Mouse (Mus musculus) midbrain, embryonic 10.5 days (tissue): ENCODE results near the gene Gm12184. TPM values are rescaled to one million over a fixed set of nuclear protein-coding genes. Genes with fewer than 3 reads are reported as not detected.
"Not testable (repeated sequence)": the region's sequence is repeated elsewhere in the genome, so short reads cannot be mapped to it uniquely, and the experiment has no call there.

Experiments used
- DNase-seq: peaks from one replicate; pipeline ENCODE4 v3.0.0-alpha.2; 2017; ENCODE audit warnings: low spot score
- H3K27ac ChIP-seq: fragments of 300-500 bp; sonication (generic); replicated peaks from 2 replicates; pipeline ENCODE4 v1.5.1; 2016; ENCODE audit warnings: mild to moderate bottlenecking
- H3K27me3 ChIP-seq: fragments of 300-500 bp; sonication (generic); 2 replicates; pipeline ENCODE4 v1.6.1; 2016; ENCODE audit warnings: low read depth, mild to moderate bottlenecking; ENCODE audit not compliant: poor library complexity, severe bottlenecking
- H3K36me3 ChIP-seq: fragments of 300-500 bp; sonication (generic); 2 replicates; pipeline ENCODE4 v1.6.1; 2016; ENCODE audit warnings: mild to moderate bottlenecking, moderate library complexity
- H3K4me1 ChIP-seq: fragments of 300-500 bp; sonication (generic); 2 replicates; pipeline ENCODE4 v1.6.1; 2016
- H3K4me3 ChIP-seq: fragments of 300-500 bp; sonication (generic); 2 replicates; pipeline ENCODE4 v1.5.1; 2016; ENCODE audit warnings: mild to moderate bottlenecking, moderate library complexity
- H3K9me3 ChIP-seq: fragments of 300-500 bp; sonication (generic); replicated peaks from 2 replicates; pipeline ENCODE4 v1.6.1; 2016; ENCODE audit warnings: mild to moderate bottlenecking
- WGBS: fragments of 180-500 bp; shearing (Covaris S2); methylation state at CpG from one replicate; pipeline ENCODE4 v1.1.7; 2016; 5-methylcytosine and 5-hydroxymethylcytosine counted together
- polyA plus RNA-seq: library from polyadenylated mRNA; unstranded; fragments of >200 nt; fragmentation: Nextera tagmentation; extraction: Ambion mirVana; gene quantifications from 2 replicates; pipeline ENCODE4 v1.2.1, GENCODE M21; 2016

Gm12184 gene
- polyA plus RNA-seq, 1 experiment from 2014 or later: 2.1 TPM

- Histone ChIP-seq H3K4me1 (peaks cover 11% of the 10 kb centered on the region), H3K27ac (no peak overlapping the region), H3K9me3 (peaks cover 5% of the 10 kb centered on the region; the same call in 1 of the 2 replicates), H3K27me3 (peaks cover 28% of the 10 kb centered on the region), H3K4me3 (no peak overlapping the region), H3K36me3 (no peaks in the 10 kb centered on the region)
- WGBS: 81% methylated on average over 2 of the region's 2 CpGs
- no peak for DNase-seq
These were observed 3.8 kb upstream of the Gm12184 start for GRCm38 (mm10) chr11:48830279-48830678.

DNA sequence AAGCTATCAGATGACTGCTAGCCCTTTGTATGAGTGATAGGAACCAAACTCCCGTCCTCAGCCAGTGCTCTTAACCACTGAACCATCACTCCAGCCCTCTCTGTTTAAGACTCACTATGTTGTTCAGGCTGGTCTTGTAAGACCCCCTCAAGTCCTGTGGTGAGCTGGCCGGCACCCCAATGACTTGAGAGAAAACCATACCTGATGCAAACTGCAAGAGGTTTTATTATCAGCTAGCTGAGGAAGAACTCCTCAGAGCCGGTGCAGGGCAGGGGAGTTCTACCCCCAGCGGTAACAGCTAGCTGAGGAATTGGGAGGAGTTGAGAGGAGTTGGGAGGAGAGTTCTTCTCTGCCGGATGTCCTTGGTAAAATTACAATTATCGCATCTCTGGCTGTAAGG lies 1.5 kb upstream of the Gm12184 start:
- Histone ChIP-seq H3K4me1 (peaks cover 20% of the 10 kb centered on the region), H3K36me3 (no peaks in the 10 kb centered on the region), H3K27me3 (peaks cover 40% of the 10 kb centered on the region), H3K27ac (no peak overlapping the region), H3K4me3 (0 out of 2 replicates have a peak overlapping the region, but pooled peaks have one; percentile 12), H3K9me3 (peaks cover 5% of the 10 kb centered on the region; the same call in 1 of the 2 replicates)
- DNase-seq: no peak
- WGBS: 79% methylated on average over 6 of the region's 6 CpGs

- H3K27me3 ChIP-seq: peaks cover 40% of the 10 kb centered on the region
- H3K4me3 ChIP-seq: peak overlapping the region; percentile 50
- H3K4me1 ChIP-seq: peaks cover 23% of the 10 kb centered on the region
- peak; percentile 43 for DNase-seq
- H3K36me3 ChIP-seq: no peaks in the 10 kb centered on the region
- H3K27ac ChIP-seq: peak overlapping the region; percentile 75
- WGBS: 2% methylated on average over 6 of the region's 6 CpGs
- H3K9me3 ChIP-seq: peaks cover 5% of the 10 kb centered on the region; the same call in 1 of the 2 replicates
These were observed 269 bp upstream of the Gm12184 start for GRCm38 (mm10) chr11:48826752-48827096.

DNA sequence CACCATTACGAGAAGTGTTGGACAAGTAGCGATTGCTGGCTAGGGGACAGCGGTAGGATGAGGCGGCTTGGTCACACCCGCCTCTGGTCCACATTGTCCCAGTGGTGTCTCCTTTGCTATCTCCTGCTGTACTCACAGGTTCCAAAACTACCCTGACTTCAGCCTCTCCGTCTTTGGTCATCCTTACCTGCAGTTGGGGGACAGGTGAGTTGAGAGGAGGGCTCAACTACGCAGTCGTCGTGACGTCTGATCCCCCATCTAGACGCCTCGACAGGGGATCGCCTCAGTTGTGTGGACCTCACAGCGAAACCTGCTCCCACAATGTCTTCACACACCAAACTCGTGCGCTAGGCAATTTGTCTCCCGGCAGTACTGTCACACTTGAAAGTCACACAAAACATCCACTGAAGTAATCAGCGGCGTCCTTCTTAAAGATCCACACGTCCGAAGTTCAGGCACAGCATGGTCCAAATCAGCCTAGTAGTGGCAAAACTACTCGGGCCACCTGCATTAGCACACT lies 2.1 kb downstream of the Gm12184 start:
- Histone ChIP-seq H3K4me3 (peak overlapping the region; percentile 53), H3K27me3 (peaks cover 32% of the 10 kb centered on the region), H3K36me3 (no peaks in the 10 kb centered on the region), H3K4me1 (peaks cover 23% of the 10 kb centered on the region), H3K27ac (no peak overlapping the region), H3K9me3 (peaks cover 5% of the 10 kb centered on the region; the same call in 1 of the 2 replicates)
- WGBS: 5% methylated on average over 22 of the region's 22 CpGs
- DNase-seq: no peak

DNA sequence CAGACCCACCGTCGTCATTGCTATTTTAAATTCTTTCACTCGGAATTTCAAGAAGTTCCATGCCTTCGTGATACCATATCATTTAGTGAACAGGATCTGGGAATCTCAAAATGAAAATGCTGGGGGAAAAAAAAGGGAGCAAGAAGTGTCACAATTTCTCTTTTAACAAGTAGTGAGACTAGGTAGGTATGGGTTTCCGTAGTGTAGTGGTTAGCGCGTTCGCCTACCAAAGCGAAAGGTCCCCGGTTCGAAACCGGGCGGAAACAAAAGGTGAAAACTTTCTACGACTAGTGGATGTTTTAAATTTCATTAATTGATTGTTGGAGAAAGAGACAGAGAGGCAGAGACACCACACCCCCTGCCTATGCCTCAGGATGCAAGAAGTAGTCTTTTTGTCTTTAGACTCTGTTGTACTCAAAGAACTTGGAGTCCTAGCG lies 2.9 kb downstream of the Gm12184 start:
- WGBS: under 1% methylated on average over 15 of the region's 15 CpGs
- peak overlapping the region; percentile 53 for H3K4me3 ChIP-seq
- DNase-seq: peak; percentile 73
- H3K27ac ChIP-seq: no peak overlapping the region
- peaks cover 23% of the 10 kb centered on the region for H3K4me1 ChIP-seq
- no peaks in the 10 kb centered on the region for H3K36me3 ChIP-seq
- peaks cover 5% of the 10 kb centered on the region; the same call in 1 of the 2 replicates for H3K9me3 ChIP-seq
- peaks cover 28% of the 10 kb centered on the region for H3K27me3 ChIP-seq

- Histone ChIP-seq H3K9me3 (peaks cover 4% of the 10 kb centered on the region; the same call in 1 of the 2 replicates), H3K27ac (no peak overlapping the region), H3K4me3 (peak overlapping the region; percentile 53), H3K4me1 (peaks cover 23% of the 10 kb centered on the region), H3K36me3 (no peaks in the 10 kb centered on the region), H3K27me3 (peaks cover 24% of the 10 kb centered on the region)
- no peak for DNase-seq
- WGBS: 35% methylated on average over 14 of the region's 14 CpGs
These were observed 3.5 kb downstream of the Gm12184 start for GRCm38 (mm10) chr11:48822768-48823512.

DNA sequence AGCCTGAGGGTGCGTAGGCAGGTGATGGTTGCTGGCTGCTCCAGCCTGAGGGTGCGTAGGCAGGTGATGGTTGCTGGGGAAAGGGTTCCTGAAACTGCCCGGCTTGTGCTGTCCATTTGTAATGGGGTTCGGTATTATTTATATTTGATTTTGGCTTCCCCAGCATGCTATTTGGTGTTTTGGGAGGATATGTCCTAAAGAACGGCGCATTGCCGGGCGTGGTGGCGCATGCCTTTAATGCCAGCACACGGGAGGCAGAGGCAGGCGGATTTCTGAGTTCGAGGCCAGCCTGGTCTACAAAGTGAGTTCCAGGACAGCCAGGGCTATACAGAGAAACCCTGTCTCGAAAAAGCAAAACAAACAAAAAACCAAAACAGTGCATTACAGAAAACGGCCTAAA lies 5.2 kb downstream of the Gm12184 start:
- H3K27ac ChIP-seq, H3K4me3 ChIP-seq, H3K9me3 ChIP-seq, H3K36me3 ChIP-seq, DNase-seq: not testable (repeated sequence)
- peaks cover 17% of the 10 kb centered on the region for H3K27me3 ChIP-seq
- H3K4me1 ChIP-seq: peaks cover 20% of the 10 kb centered on the region
- 88% methylated on average over 14 of the region's 14 CpGs for WGBS

DNA sequence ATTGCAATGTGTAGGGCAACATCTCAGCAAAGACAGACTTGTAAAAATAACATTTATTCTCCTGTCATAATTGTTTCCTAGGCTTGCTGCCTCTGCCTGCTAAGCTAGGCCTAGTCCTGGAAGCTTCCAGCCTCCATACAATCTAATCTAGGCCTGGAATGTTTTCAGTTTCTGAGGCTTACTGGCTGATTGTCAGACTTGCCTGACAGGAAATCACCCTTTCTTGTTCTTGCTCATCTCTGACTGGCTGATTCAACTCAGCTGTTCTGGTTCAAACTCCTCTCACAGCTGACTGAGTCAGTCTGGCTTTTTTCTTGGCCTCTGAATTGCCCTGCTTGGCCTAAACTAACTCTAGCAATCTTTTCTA lies 6.2 kb downstream of the Gm12184 start:
- Histone ChIP-seq H3K27me3 (peaks cover 17% of the 10 kb centered on the region), H3K27ac (no peak overlapping the region), H3K36me3 (peaks cover 6% of the 10 kb centered on the region), H3K4me1 (peaks cover 30% of the 10 kb centered on the region), H3K4me3 (no peak overlapping the region), H3K9me3 (no peaks in the 10 kb centered on the region)
- DNase-seq: no peak

- H3K27me3 ChIP-seq: peaks cover 12% of the 10 kb centered on the region
- H3K9me3 ChIP-seq: no peaks in the 10 kb centered on the region
- H3K4me1 ChIP-seq: peaks cover 36% of the 10 kb centered on the region
- H3K36me3 ChIP-seq: peaks cover 9% of the 10 kb centered on the region
- 80% methylated on average over 7 of the region's 7 CpGs for WGBS
- H3K27ac ChIP-seq: no peak overlapping the region
- no peak overlapping the region for H3K4me3 ChIP-seq
- DNase-seq: no peak
These were observed 6.7 kb downstream of the Gm12184 start for GRCm38 (mm10) chr11:48819614-48820307.

- DNase-seq: peak; percentile 81
- no peaks in the 10 kb centered on the region for H3K9me3 ChIP-seq
- H3K27me3 ChIP-seq: no peaks in the 10 kb centered on the region
- H3K4me1 ChIP-seq: peaks cover 26% of the 10 kb centered on the region
- peak overlapping the region; percentile 93 for H3K4me3 ChIP-seq
- no peak overlapping the region for H3K27ac ChIP-seq
- WGBS: 2% methylated on average over 16 of the region's 16 CpGs
- peaks cover 21% of the 10 kb centered on the region for H3K36me3 ChIP-seq
These were observed 8.1 kb downstream of the Gm12184 start for GRCm38 (mm10) chr11:48818346-48818745.

DNA sequence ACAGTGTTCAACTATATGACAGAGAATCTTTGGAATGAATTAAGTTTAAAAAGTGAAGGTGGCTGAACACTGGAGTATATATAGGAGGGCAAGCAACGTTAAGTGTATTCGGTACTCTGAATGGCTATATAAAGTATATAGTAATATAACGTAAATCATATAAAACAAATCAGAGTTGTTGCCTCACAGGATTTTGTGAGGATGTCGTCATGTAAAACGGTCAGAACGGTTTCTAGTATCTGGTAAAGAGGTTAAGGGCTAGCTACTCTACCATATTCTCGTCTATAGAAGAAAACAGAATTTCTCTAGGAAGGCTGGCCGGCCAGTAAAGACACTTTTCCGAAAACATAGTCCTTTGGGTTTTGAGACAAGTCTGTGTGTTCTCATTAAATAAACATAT lies 8.7 kb downstream of the Gm12184 start:
- Histone ChIP-seq H3K27ac (peak overlapping the region; percentile 97), H3K9me3 (no peaks in the 10 kb centered on the region), H3K27me3 (no peaks in the 10 kb centered on the region), H3K4me3 (peak overlapping the region; percentile 93), H3K4me1 (peaks cover 20% of the 10 kb centered on the region), H3K36me3 (peaks cover 26% of the 10 kb centered on the region)
- DNase-seq: no peak
- 8% methylated on average over 9 of the region's 9 CpGs for WGBS

GRCm38 (mm10) chr11:48816800-48817665 lies 9.4 kb downstream of the Gm12184 start, which contains the start of gene Trim41:
Gene Trim41, minus strand, starts transcription at chr11:48817353.
- under 1% methylated on average over 77 of the region's 77 CpGs for WGBS
- Histone ChIP-seq H3K9me3 (no peaks in the 10 kb centered on the region), H3K36me3 (peaks cover 34% of the 10 kb centered on the region), H3K4me1 (peaks cover 18% of the 10 kb centered on the region), H3K27me3 (no peaks in the 10 kb centered on the region), H3K27ac (peak within 1 kb of the TSS; percentile 97), H3K4me3 (peak within 1 kb of the TSS; percentile 93)
- DNase-seq: peak; percentile 99
